Mouse (Mus musculus): Measurements from ENCODE around the gene Rnf126.

Gene Rnf126

GRCm38 (mm10) chr10:79766508-79767325, at the start of gene Rnf126:
Gene Rnf126, minus strand, starts transcription at chr10:79766952.
- DNase-seq (ENCODE audit: extremely low spot score, low spot score), result peak; percentile 100

DNA sequence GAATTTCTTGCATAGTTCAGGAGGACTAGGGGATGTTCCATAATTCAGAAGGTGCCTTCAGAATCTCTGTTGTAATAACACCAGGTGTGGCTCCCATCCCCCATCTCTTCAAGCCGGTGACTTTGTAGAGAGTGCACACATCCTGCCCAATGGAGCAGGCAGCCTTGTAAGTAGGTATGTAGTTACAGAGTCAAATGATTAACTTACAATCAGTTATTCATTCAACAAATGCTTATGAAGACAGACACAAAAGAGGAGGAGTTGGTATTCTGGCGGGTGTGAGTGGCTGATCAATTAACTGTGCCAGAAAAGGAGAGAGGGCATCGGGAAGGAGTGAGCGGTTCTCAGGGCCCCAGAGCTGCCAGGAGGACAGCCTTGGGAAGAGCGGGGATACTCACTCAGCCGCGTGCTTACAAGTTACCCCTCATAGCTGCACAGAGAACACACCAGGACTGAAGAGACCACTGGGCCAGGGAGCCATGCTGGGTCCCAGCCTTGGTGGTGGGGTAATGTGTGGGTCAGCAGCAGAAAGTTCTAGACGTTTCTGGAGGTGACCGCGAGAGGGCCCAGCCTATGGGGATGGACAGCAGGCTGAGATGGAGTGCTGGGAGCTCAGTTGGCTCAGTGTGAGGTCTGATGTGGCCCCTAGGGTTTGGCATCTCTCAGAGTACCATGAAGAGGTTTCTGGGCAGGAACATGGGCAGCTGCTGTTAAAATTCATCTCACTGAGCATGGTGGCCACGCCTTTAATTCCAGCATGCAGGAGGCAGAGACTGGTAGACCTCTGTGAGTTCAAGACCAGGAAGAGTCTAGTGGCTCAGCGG, 49.1 kb upstream of the Rnf126 start:
- no peak for DNase-seq (ENCODE audit: extremely low spot score, low spot score)

GRCm38 (mm10) chr10:79814271-79814842, 47.6 kb upstream of the Rnf126 start:
- DNase-seq (ENCODE audit: extremely low spot score, low spot score), result no peak

DNA sequence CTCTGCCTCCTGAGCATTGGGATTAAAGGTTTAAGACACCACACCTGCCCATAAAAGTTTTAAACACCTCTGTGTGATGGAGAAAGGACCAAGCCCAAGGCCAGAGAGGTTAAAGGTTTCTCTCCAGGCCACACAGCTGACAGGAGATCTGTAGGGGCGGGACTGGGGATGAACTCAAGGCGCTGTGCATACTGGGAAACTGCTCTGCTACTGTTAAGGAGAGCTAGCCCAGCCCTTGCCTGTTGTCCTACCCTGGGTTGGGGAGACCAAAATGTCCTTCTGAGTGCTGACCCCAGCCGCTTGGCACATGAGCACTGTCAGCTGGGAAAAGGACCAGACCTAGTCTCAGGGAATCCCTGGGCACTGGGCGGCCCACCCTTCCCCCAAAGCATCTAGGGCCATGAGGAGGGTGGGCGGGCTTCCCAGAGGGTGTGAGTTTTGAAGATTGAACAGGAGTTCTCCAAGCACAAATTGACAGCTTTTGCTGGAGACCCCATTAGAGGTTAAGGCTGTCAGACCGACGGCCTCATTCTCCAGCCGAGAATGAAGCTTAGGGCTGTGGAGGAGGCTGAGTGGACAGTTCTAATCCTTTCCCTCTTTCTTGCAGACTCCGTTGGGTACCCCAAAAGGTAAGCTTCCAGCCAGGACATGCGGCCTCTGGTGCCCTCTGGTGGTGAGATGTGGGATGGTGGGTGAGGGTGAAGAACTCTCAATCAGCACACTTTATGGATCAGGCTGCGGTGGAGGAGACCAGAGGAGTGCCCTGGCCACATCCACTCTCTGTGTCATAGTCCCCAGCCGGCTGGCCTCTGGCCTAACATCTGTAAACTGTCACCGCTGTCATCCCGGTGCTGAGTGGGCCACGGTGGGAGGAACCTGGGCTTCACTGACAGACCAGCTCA, 45.2 kb upstream of the Rnf126 start:
- DNase-seq (ENCODE audit: extremely low spot score, low spot score), result peak; percentile 92

- DNase-seq (ENCODE audit: extremely low spot score, low spot score), result no peak
These were observed 42.0 kb upstream of the Rnf126 start for GRCm38 (mm10) chr10:79808728-79809127.

- no peak for DNase-seq (ENCODE audit: extremely low spot score, low spot score)
These were observed 41.1 kb upstream of the Rnf126 start for GRCm38 (mm10) chr10:79807826-79808225.

DNA sequence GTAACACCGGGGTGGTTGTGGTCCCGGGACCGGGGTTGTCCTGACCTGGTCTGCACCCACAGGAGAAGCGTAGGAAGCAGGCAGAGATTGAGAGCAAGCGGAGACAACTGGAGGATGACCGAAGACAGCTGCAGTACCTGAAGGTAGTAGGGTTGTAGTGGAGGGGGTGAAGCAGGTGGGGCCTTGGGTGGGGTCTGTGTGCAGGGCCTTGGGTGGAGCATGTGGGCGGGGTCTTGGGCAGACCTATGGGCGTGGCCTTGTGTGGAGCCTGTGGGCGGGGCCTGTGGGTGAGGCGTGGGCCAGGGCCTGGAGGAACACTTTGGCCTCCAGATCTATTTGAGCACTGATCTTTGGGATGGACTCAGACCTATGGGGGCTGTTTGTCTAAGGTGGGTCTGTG, 40.2 kb upstream of the Rnf126 start:
- DNase-seq (ENCODE audit: extremely low spot score, low spot score), result no peak

- no peak for DNase-seq (ENCODE audit: extremely low spot score, low spot score)
These were observed 39.6 kb upstream of the Rnf126 start for GRCm38 (mm10) chr10:79806331-79806730.

DNA sequence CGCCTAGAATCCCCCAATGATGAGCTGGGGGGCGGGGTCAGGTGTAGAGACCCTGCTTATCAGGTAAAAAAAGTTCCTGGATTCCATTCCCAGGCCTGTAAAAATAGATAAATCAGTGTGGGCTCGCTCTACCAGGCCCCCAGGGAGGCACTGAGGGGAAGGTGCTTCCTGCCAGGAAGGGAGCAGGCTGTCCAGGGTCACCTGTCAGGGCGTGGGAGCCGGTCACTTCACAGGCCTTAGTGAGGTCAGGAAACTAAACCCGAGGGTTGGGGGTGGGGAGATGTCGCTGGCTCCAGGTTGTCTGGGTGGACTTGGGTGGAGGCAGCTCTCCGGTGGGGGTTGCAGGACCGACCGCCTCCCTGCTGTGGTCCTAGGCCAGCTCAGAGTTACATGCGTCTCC, 38.9 kb upstream of the Rnf126 start:
- DNase-seq (ENCODE audit: extremely low spot score, low spot score), result no peak

- peak; percentile 93 for DNase-seq (ENCODE audit: extremely low spot score, low spot score)
These were observed 37.1 kb upstream of the Rnf126 start for GRCm38 (mm10) chr10:79803716-79804323.

- no peak for DNase-seq (ENCODE audit: extremely low spot score, low spot score)
These were observed 35.7 kb upstream of the Rnf126 start for GRCm38 (mm10) chr10:79802331-79802971.

- no peak for DNase-seq (ENCODE audit: extremely low spot score, low spot score)
These were observed 35.1 kb upstream of the Rnf126 start for GRCm38 (mm10) chr10:79801837-79802236.

DNA sequence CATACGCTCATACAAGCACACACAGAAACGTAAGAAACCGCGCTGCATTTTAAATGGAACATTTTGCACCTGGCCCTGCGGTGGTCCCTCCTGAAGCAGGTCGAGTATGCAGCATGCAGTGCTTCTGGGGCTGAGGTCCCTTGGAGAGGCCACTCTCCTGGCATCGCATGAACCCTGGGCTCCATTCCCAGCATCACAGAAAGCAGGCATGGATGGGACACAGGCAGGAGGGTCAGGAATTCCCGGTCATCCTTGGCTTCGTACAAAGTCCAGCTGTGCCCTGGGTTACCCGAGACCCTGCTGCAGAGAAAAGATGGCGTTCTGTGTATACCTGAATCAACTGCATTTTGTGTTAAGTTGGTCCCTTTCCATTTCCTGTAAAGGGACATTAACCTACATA, 33.8 kb upstream of the Rnf126 start:
- DNase-seq (ENCODE audit: extremely low spot score, low spot score), result no peak

GRCm38 (mm10) chr10:79798289-79798928, 31.7 kb upstream of the Rnf126 start:
- no peak for DNase-seq (ENCODE audit: extremely low spot score, low spot score)

DNA sequence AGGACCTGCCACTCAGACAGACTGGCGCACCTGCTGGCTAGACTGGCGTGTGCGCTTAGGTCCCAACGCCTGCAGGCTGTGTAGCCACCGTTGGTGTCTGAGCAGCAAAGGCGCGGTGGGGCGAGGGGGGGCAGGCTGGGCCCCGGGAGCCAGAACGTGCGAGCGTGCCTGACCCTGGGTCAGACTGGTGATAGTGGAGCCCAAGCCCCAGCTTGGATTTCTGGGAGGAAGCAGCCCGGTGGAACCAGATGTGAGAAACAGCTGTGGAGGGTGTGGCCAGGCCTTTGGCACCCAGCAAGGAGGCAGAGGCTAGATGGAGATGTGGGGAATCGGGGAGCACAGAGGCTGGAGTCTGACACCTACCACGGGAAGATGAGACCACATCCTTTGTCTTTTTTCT, 30.6 kb upstream of the Rnf126 start:
- no peak for DNase-seq (ENCODE audit: extremely low spot score, low spot score)

- no peak for DNase-seq (ENCODE audit: extremely low spot score, low spot score)
These were observed 29.2 kb upstream of the Rnf126 start for GRCm38 (mm10) chr10:79795905-79796304.

GRCm38 (mm10) chr10:79794491-79794931, 27.8 kb upstream of the Rnf126 start:
- no peak for DNase-seq (ENCODE audit: extremely low spot score, low spot score)

DNA sequence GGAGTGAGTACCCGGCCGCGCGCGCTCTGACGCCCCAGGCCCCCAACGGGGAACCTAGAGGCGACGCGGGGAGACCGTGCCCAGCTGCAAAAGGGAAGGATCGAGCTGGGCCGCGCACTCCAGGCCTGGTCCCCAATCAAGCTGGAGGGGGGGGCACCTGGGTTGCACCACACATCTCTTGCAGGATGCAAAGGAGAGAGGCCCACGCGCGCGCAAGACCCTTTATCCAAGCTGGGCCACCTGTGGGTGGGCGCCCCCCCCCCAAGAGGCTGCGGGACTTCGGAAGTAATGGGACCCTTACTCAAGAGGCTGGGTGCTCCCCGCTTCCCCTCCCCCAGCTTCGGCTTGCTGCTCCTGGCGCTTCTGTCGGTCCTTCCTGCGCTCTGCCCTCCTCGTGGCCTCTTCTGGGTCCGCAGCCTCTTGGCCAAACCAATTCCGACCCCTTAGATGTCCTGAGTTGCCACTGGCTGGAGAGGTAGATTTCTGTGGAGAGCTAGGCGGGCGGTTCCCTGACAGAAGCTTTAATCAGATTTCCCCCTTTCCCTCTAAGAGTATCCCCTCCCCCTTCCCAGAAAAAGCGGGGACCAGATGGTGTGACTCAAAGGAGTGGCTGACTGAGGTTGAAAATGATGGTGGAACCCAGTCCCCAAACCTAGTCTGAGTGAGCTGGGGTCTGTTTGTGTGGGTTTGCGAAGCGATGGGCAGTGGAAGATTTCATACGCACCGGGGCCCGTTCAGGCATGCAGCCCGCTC, 27.2 kb upstream of the Rnf126 start:
- DNase-seq (ENCODE audit: extremely low spot score, low spot score), result peak; percentile 67
